Mouse (Mus musculus) megakaryocyte, embryonic 14.5 days (primary cell): ENCODE measurements around the gene Hmg20a.

Experiments
- FLI1 ChIP-seq: IDR thresholded peaks from 2 replicates; pipeline ENCODE4 v1.6.1; 2012; ENCODE audit warnings: low read length, inconsistent platforms, mixed read lengths
- GATA1 ChIP-seq: IDR thresholded peaks from 3 replicates; pipeline ENCODE4 v1.6.1; 2012; ENCODE audit warnings: mixed read lengths, low read length, inconsistent platforms, borderline replicate concordance

- TF ChIP-seq FLI1 = no peak
- no peak for TF ChIP-seq GATA1
These were observed 88.7 kb downstream of the Hmg20a start for GRCm38 (mm10) chr9:56506931-56507681.
